Mouse (Mus musculus): ENCODE data around the gene Ndufa6. TPM values are rescaled to one million over a fixed set of nuclear protein-coding genes. Genes with fewer than 3 reads are reported as not detected.
A peak's percentile ranks its signal among the peaks of the same experiment; 100 is the strongest.

Ndufa6 gene
- polyA plus RNA-seq, 1 experiment from 2014 or later: 923 TPM

- DNase-seq (ENCODE audit: low spot score) (no peak), ATAC-seq (replicated peaks; ENCODE audit: low FRiP score, low read depth) (no peak)
- TF ChIP-seq CTCF (IDR thresholded peaks at IDR 0.05; ENCODE audit: low read depth): no peak
- WGBS: 83% methylated on average over 8 of the region's 8 CpGs
- Histone ChIP-seq H3K9ac (ENCODE audit: low read depth, low read length) (no peak overlapping the region), H3K27me3 (ENCODE audit: insufficient read depth, low read length) (no peaks in the 10 kb centered on the region), H3K27ac (peak overlapping the region; percentile 92; the same call in 1 of the 2 replicates), H3K4me1 (replicated peaks; ENCODE audit: insufficient read depth, low read length) (peaks cover 27% of the 10 kb centered on the region), H3K4me3 (replicated peaks; ENCODE audit: low read depth, low read length) (no peak overlapping the region), H3K9me3 (replicated peaks; ENCODE audit: low read length) (no peaks in the 10 kb centered on the region), H3K4me2 (ENCODE audit: low read length) (no peak overlapping the region), H3K36me3 (ENCODE audit: insufficient read depth, low read length) (peaks cover 34% of the 10 kb centered on the region)
Observed at GRCm38 (mm10) chr15:82348258-82348998, 5.7 kb downstream of the Ndufa6 start.

GRCm38 (mm10) chr15:82347852-82348251, 6.3 kb downstream of the Ndufa6 start:
- no peak for ATAC-seq (replicated peaks; ENCODE audit: low FRiP score, low read depth)

GRCm38 (mm10) chr15:82347303-82347676, 6.8 kb downstream of the Ndufa6 start:
- Histone ChIP-seq H3K27me3 (ENCODE audit: insufficient read depth, low read length) (no peaks in the 10 kb centered on the region), H3K36me3 (ENCODE audit: insufficient read depth, low read length) (peaks cover 34% of the 10 kb centered on the region), H3K4me2 (ENCODE audit: low read length) (peak overlapping the region; percentile 68), H3K4me3 (replicated peaks; ENCODE audit: low read depth, low read length) (peak overlapping the region; percentile 56), H3K9ac (ENCODE audit: low read depth, low read length) (peak overlapping the region; percentile 76; the same call in 1 of the 2 replicates), H3K4me1 (replicated peaks; ENCODE audit: insufficient read depth, low read length) (peaks cover 23% of the 10 kb centered on the region), H3K9me3 (replicated peaks; ENCODE audit: low read length) (no peaks in the 10 kb centered on the region), H3K27ac (peak overlapping the region; percentile 92)
- TF ChIP-seq CTCF (IDR thresholded peaks at IDR 0.05; ENCODE audit: low read depth): no peak
- ATAC-seq (replicated peaks; ENCODE audit: low FRiP score, low read depth) (no peak), DNase-seq (ENCODE audit: low spot score) (no peak)
- WGBS: 72% methylated on average over 4 of the region's 4 CpGs

More at GRCm38 (mm10) chr15:82347852-82348251, 6.3 kb downstream of the Ndufa6 start:
- no peaks in the 10 kb centered on the region for H3K9me3 ChIP-seq (replicated peaks; ENCODE audit: low read length)
- peaks cover 34% of the 10 kb centered on the region for H3K36me3 ChIP-seq (ENCODE audit: insufficient read depth, low read length)
- H3K4me3 ChIP-seq (replicated peaks; ENCODE audit: low read depth, low read length): no peak overlapping the region
- peak overlapping the region; percentile 68; the same call in 1 of the 2 replicates for H3K4me2 ChIP-seq (ENCODE audit: low read length)
- H3K27me3 ChIP-seq (ENCODE audit: insufficient read depth, low read length): no peaks in the 10 kb centered on the region
- WGBS: 94% methylated on average over 12 of the region's 12 CpGs
- peaks cover 25% of the 10 kb centered on the region for H3K4me1 ChIP-seq (replicated peaks; ENCODE audit: insufficient read depth, low read length)
- peak overlapping the region; percentile 92; the same call in 1 of the 2 replicates for H3K27ac ChIP-seq
- no peak for TF ChIP-seq CTCF (IDR thresholded peaks at IDR 0.05; ENCODE audit: low read depth)
- no peak overlapping the region for H3K9ac ChIP-seq (ENCODE audit: low read depth, low read length)
- DNase-seq (ENCODE audit: low spot score): no peak

- no peak for ATAC-seq (replicated peaks; ENCODE audit: low FRiP score, low read depth)
- Histone ChIP-seq H3K4me2 (ENCODE audit: low read length) (peak overlapping the region; percentile 68), H3K4me3 (replicated peaks; ENCODE audit: low read depth, low read length) (peak overlapping the region; percentile 56), H3K27ac (peak overlapping the region; percentile 92), H3K9ac (ENCODE audit: low read depth, low read length) (peak overlapping the region; percentile 76; the same call in 1 of the 2 replicates), H3K27me3 (ENCODE audit: insufficient read depth, low read length) (no peaks in the 10 kb centered on the region), H3K36me3 (ENCODE audit: insufficient read depth, low read length) (peaks cover 34% of the 10 kb centered on the region), H3K4me1 (replicated peaks; ENCODE audit: insufficient read depth, low read length) (peaks cover 27% of the 10 kb centered on the region), H3K9me3 (replicated peaks; ENCODE audit: low read length) (no peaks in the 10 kb centered on the region)
- whole genome bisulfite sequencing: 32% methylated on average over 14 of the region's 14 CpGs
- DNase-seq (ENCODE audit: low spot score): peak; percentile 74
- TF ChIP-seq CTCF (IDR thresholded peaks at IDR 0.05; ENCODE audit: low read depth): peak; percentile 46; the same call in 1 of the 2 replicates
Observed at GRCm38 (mm10) chr15:82346580-82347302, 7.4 kb downstream of the Ndufa6 start.

GRCm38 (mm10) chr15:82345820-82346470, 8.2 kb downstream of the Ndufa6 start:
- H3K27ac ChIP-seq: peak overlapping the region; percentile 92
- H3K27me3 ChIP-seq (ENCODE audit: insufficient read depth, low read length): no peaks in the 10 kb centered on the region
- peak; percentile 99 for DNase-seq (ENCODE audit: low spot score)
- peaks cover 32% of the 10 kb centered on the region for H3K36me3 ChIP-seq (ENCODE audit: insufficient read depth, low read length)
- H3K9ac ChIP-seq (ENCODE audit: low read depth, low read length): peak overlapping the region; percentile 76
- H3K9me3 ChIP-seq (replicated peaks; ENCODE audit: low read length): no peaks in the 10 kb centered on the region
- H3K4me3 ChIP-seq (replicated peaks; ENCODE audit: low read depth, low read length): peak overlapping the region; percentile 56
- under 1% methylated on average over 51 of the region's 51 CpGs for WGBS
- no peak for TF ChIP-seq CTCF (IDR thresholded peaks at IDR 0.05; ENCODE audit: low read depth)
- peak; percentile 97 for ATAC-seq (replicated peaks; ENCODE audit: low FRiP score, low read depth)
- H3K4me2 ChIP-seq (ENCODE audit: low read length): peak overlapping the region; percentile 68
- H3K4me1 ChIP-seq (replicated peaks; ENCODE audit: insufficient read depth, low read length): peaks cover 35% of the 10 kb centered on the region

GRCm38 (mm10) chr15:82344971-82345370, 9.2 kb downstream of the Ndufa6 start:
- WGBS: 86% methylated on average over 6 of the region's 6 CpGs
- no peak for TF ChIP-seq CTCF (IDR thresholded peaks at IDR 0.05; ENCODE audit: low read depth)
- no peak for ATAC-seq (replicated peaks; ENCODE audit: low FRiP score, low read depth)
- no peaks in the 10 kb centered on the region for H3K9me3 ChIP-seq (replicated peaks; ENCODE audit: low read length)
- H3K27ac ChIP-seq: no peak overlapping the region
- DNase-seq (ENCODE audit: low spot score): no peak
- no peak overlapping the region for H3K4me3 ChIP-seq (replicated peaks; ENCODE audit: low read depth, low read length)
- H3K27me3 ChIP-seq (ENCODE audit: insufficient read depth, low read length): no peaks in the 10 kb centered on the region
- no peak overlapping the region for H3K9ac ChIP-seq (ENCODE audit: low read depth, low read length)
- no peak overlapping the region for H3K4me2 ChIP-seq (ENCODE audit: low read length)
- H3K4me1 ChIP-seq (replicated peaks; ENCODE audit: insufficient read depth, low read length): peaks cover 37% of the 10 kb centered on the region
- peaks cover 22% of the 10 kb centered on the region for H3K36me3 ChIP-seq (ENCODE audit: insufficient read depth, low read length)

Measured in kidney, postnatal 0 days (tissue).